Mouse (Mus musculus): ENCODE measurements around the gene Sec61g. TPM values are rescaled to one million over a fixed set of nuclear protein-coding genes. Genes with fewer than 3 reads are reported as not detected.

Sec61g gene
- polyA plus RNA-seq, 1 experiment from 2014 or later, result 35.5 TPM

DNA sequence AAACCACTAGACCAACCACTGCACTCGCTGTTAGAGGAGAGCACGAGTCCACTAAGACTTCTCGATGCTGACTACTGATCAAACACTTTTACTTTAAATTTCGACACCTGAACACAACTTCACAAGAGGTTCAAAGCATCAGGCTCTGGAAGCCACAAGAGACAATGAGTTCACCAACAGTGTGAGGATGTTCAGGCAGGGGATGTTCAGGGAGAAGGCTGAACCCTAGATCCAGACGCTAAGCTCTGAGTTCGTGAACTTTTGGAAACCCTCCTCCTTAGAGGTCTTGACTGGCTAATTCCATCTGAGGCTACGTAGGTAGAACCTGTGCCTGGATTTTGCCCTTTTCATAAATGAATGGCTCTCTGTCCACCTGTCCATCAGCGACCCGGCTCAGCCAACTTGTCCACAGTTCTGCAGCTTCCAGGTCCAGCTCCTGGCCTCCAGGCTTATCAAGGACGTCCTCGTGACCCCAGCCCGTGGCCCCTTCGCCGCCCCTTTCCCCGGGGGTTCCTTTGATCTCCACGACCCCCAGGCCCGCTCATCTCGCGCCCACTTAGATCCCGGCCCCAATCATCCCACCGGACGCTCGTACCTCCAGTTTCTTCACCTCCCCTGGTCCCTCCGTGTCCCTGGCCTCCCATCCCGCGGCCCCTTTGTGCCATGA lies 766 bp downstream of the Sec61g start:
- no peaks in the 10 kb centered on the region for H3K4me1 ChIP-seq (replicated peaks; ENCODE audit: control insufficient read depth, insufficient read depth)
- no peaks in the 10 kb centered on the region for H3K27me3 ChIP-seq (ENCODE audit: control insufficient read depth, insufficient read depth, low read length)
- ATAC-seq (ENCODE audit: low FRiP score, low TSS enrichment), result peak; percentile 62
- WGBS, result 3% methylated on average over 26 of the region's 26 CpGs
- no peaks in the 10 kb centered on the region for H3K9me3 ChIP-seq (ENCODE audit: control insufficient read depth, low read length)
- DNase-seq (ENCODE audit: low spot score), result no peak
- H3K4me2 ChIP-seq (replicated peaks; ENCODE audit: low read depth), result peak overlapping the region; percentile 64
- peak overlapping the region; percentile 96 for H3K9ac ChIP-seq (ENCODE audit: low read length)
- H3K27ac ChIP-seq (replicated peaks), result peak overlapping the region; percentile 94
- no peak for TF ChIP-seq EP300 (optimal IDR thresholded peaks at IDR 0.05)
- TF ChIP-seq CTCF (IDR thresholded peaks at IDR 0.05; ENCODE audit: low read depth), result no peak
- peaks cover 9% of the 10 kb centered on the region; the same call in 1 of the 2 replicates for H3K36me3 ChIP-seq (ENCODE audit: control insufficient read depth, insufficient read depth, low read length)
- peak overlapping the region; percentile 95 for H3K4me3 ChIP-seq (ENCODE audit: low read depth, low read length)

DNA sequence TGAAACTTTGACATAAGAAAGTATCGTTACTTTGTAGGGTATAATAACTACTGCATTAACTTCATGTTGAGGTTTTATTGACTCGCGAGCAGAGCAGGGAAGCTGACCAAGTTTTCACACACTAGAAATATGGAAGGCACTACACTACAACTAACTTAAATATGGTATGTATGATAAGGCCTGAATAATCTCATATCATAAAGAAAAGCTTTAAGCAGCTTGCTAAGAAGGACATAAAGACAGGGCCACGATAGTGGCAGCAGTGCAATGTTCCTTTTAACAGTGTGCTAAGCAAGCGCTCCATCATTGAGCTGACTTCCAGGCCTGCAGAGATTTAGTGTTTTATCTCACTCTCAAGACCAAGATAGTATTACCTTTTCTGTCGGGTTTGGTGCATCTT lies 2.3 kb downstream of the Sec61g start:
- no peak for ATAC-seq (ENCODE audit: low FRiP score, low TSS enrichment)
- H3K4me2 ChIP-seq (replicated peaks; ENCODE audit: low read depth), result no peak overlapping the region
- no peak overlapping the region for H3K9ac ChIP-seq (ENCODE audit: low read length)
- no peak for DNase-seq (ENCODE audit: low spot score)
- H3K27ac ChIP-seq (replicated peaks), result no peak overlapping the region
- no peaks in the 10 kb centered on the region for H3K27me3 ChIP-seq (ENCODE audit: control insufficient read depth, insufficient read depth, low read length)
- 96% methylated on average over 6 of the region's 6 CpGs for WGBS
- H3K36me3 ChIP-seq (ENCODE audit: control insufficient read depth, insufficient read depth, low read length), result peaks cover 12% of the 10 kb centered on the region; the same call in 1 of the 2 replicates
- H3K4me1 ChIP-seq (replicated peaks; ENCODE audit: control insufficient read depth, insufficient read depth), result no peaks in the 10 kb centered on the region
- TF ChIP-seq CTCF (IDR thresholded peaks at IDR 0.05; ENCODE audit: low read depth) (no peak), EP300 (optimal IDR thresholded peaks at IDR 0.05) (no peak)
- H3K4me3 ChIP-seq (ENCODE audit: low read depth, low read length), result no peak overlapping the region
- no peaks in the 10 kb centered on the region for H3K9me3 ChIP-seq (ENCODE audit: control insufficient read depth, low read length)

DNA sequence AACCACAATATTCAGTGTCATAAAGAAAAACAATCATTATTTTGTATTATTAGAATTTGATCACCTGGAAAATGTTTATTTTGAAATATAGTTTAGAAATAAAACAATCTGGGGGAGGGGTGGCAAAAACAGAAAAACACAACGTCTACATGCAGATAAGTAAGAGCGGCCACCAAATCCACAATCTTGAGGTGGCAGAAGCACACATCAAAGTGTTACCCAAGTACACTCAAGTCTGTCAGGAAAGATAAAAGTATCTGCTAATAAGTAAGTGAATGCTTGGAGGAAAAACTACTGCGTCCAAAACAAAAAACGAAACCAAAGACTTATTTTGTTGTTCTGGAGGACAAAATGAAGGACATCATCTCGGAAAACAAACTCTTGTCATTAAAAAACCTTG lies 5.1 kb downstream of the Sec61g start:
- Histone ChIP-seq H3K9me3 (ENCODE audit: control insufficient read depth, low read length) (no peaks in the 10 kb centered on the region), H3K36me3 (ENCODE audit: control insufficient read depth, insufficient read depth, low read length) (peaks cover 15% of the 10 kb centered on the region; the same call in 1 of the 2 replicates), H3K27me3 (ENCODE audit: control insufficient read depth, insufficient read depth, low read length) (no peaks in the 10 kb centered on the region), H3K27ac (replicated peaks) (no peak overlapping the region), H3K4me3 (ENCODE audit: low read depth, low read length) (no peak overlapping the region), H3K4me2 (replicated peaks; ENCODE audit: low read depth) (no peak overlapping the region), H3K4me1 (replicated peaks; ENCODE audit: control insufficient read depth, insufficient read depth) (no peaks in the 10 kb centered on the region), H3K9ac (ENCODE audit: low read length) (no peak overlapping the region)
- no peak for ATAC-seq (ENCODE audit: low FRiP score, low TSS enrichment)
- TF ChIP-seq EP300 (optimal IDR thresholded peaks at IDR 0.05) (no peak), CTCF (IDR thresholded peaks at IDR 0.05; ENCODE audit: low read depth) (no peak)
- no peak for DNase-seq (ENCODE audit: low spot score)
- WGBS, result 91% methylated on average over 5 of the region's 5 CpGs

DNA sequence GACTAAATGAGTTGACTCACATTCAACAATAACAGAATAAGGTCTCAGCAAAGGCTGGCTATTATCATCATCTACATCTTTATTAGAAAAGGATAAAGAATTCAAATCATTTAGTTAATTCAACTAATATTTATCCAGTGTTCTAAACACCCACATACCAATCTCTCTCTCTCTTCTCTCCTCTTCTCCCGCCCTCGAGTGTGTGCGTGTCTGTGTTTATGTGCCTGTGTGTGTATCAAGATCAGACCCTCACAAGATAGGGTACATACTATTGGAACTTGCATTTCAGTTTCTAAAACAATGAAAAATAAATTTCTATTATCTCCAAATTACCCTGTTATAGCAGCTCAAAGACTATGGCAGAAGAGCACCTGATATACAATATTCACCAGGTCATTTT lies 5.5 kb downstream of the Sec61g start:
- no peak for TF ChIP-seq CTCF (IDR thresholded peaks at IDR 0.05; ENCODE audit: low read depth)
- no peak for TF ChIP-seq EP300 (optimal IDR thresholded peaks at IDR 0.05)
- H3K4me1 ChIP-seq (replicated peaks; ENCODE audit: control insufficient read depth, insufficient read depth), result no peaks in the 10 kb centered on the region
- H3K27ac ChIP-seq (replicated peaks), result no peak overlapping the region
- peaks cover 15% of the 10 kb centered on the region; the same call in 1 of the 2 replicates for H3K36me3 ChIP-seq (ENCODE audit: control insufficient read depth, insufficient read depth, low read length)
- H3K27me3 ChIP-seq (ENCODE audit: control insufficient read depth, insufficient read depth, low read length), result no peaks in the 10 kb centered on the region
- WGBS, result 70% methylated on average over 3 of the region's 3 CpGs
- no peak overlapping the region for H3K4me3 ChIP-seq (ENCODE audit: low read depth, low read length)
- no peak for DNase-seq (ENCODE audit: low spot score)
- no peak overlapping the region for H3K9ac ChIP-seq (ENCODE audit: low read length)
- ATAC-seq (ENCODE audit: low FRiP score, low TSS enrichment), result no peak
- no peak overlapping the region for H3K4me2 ChIP-seq (replicated peaks; ENCODE audit: low read depth)
- H3K9me3 ChIP-seq (ENCODE audit: control insufficient read depth, low read length), result no peaks in the 10 kb centered on the region

DNA sequence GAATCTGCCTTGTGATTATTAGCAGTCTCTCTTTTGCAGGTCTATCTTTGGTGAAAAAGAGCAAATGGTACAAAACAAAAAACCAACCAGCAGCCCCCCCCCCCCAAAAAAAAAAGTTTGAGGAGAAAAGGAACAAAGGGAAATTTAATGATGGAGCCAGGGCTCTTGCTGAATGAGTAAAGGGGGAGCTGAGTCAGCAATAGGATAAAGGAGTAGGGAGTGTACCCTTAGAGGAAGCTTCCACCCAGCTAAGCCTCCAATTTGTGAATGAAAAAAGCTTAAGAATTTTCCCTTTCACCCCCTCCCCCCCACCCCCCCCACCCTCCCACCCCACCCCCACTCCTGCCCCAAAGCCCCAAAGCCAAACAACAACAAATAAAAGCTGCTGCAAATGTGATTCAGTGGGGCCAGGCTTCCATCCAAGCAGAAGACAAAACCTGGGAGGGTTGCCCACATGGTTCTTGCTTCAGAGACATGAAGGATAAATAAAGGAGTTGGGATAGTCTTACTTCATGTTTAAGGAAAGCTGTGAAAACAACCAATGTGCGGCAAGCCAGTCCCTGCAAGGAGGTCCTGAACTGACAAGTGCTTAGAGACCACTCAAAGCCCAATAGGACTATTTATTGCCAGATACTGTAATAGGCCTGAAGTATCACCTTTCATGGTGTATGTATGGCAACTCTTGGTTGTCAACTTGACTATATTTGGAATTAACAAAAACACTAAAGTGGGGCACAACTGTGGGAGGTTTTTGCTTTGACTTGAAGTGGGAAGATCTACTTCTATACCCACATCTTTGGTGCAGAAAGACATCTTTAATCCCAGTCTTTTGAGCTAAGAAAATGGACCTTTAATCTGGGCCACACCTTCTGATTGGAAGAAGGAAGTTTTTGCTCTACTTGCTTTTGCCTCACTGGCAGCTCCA lies 9.3 kb downstream of the Sec61g start:
- Histone ChIP-seq H3K4me1 (replicated peaks; ENCODE audit: control insufficient read depth, insufficient read depth) (no peaks in the 10 kb centered on the region), H3K4me2 (replicated peaks; ENCODE audit: low read depth) (no peak overlapping the region)

More for the DNA sequence above, 9.3 kb downstream of the Sec61g start:
- Histone ChIP-seq H3K36me3 (ENCODE audit: control insufficient read depth, insufficient read depth, low read length) (peaks cover 11% of the 10 kb centered on the region; the same call in 1 of the 2 replicates), H3K27me3 (ENCODE audit: control insufficient read depth, insufficient read depth, low read length) (no peaks in the 10 kb centered on the region), H3K4me3 (ENCODE audit: low read depth, low read length) (no peak overlapping the region), H3K9me3 (ENCODE audit: control insufficient read depth, low read length) (no peaks in the 10 kb centered on the region), H3K9ac (ENCODE audit: low read length) (no peak overlapping the region), H3K27ac (replicated peaks) (no peak overlapping the region)
- no peak for ATAC-seq (ENCODE audit: low FRiP score, low TSS enrichment)
- no peak for DNase-seq (ENCODE audit: low spot score)
- no peak for TF ChIP-seq EP300 (optimal IDR thresholded peaks at IDR 0.05)
- no peak for TF ChIP-seq CTCF (IDR thresholded peaks at IDR 0.05; ENCODE audit: low read depth)
- 41% methylated on average over 1 of the region's 1 CpGs for WGBS

Other genes with a start within 250 kb of the Sec61g start
- 11.9 and 13.5 TPM in 2 replicates for gene Egfr, start 243.7 kb upstream of the Sec61g start, polyA plus RNA-seq (2015; fragmentation: Nextera tagmentation; extraction: Ambion mirVana)

All from stomach, postnatal 0 days (tissue).